Mouse (Mus musculus) liver, embryonic 13.5 days (tissue): ENCODE measurements around the gene BC024978. TPM values are rescaled to one million over a fixed set of nuclear protein-coding genes. Genes with fewer than 3 reads are reported as not detected.
A peak's percentile ranks its signal among the peaks of the same experiment; 100 is the strongest.

ENCODE experiments used
- ATAC-seq: fragments of 200-750 bp; cut with Nextera tagmentation; 2 replicates; pipeline ENCODE4 v1.8.0; 2017; ENCODE audit warnings: low read depth, mild to moderate bottlenecking, moderate number of reproducible peaks, moderate library complexity
- DNase-seq: peaks from one replicate; pipeline ENCODE4 v3.0.0; 2022
- H3K27ac ChIP-seq: fragments of 300-500 bp; sonication (generic); 2 replicates; pipeline ENCODE4 v1.5.1; 2015; ENCODE audit warnings: moderate library complexity, mild to moderate bottlenecking, inconsistent platforms
- H3K27me3 ChIP-seq: fragments of 300-500 bp; sonication (generic); 2 replicates; pipeline ENCODE4 v1.6.1; 2015; ENCODE audit warnings: mild to moderate bottlenecking, inconsistent platforms
- H3K36me3 ChIP-seq: fragments of 300-500 bp; sonication (generic); 2 replicates; pipeline ENCODE4 v1.6.1; 2015; ENCODE audit warnings: mild to moderate bottlenecking, inconsistent platforms
- H3K4me1 ChIP-seq: fragments of 300-500 bp; sonication (generic); replicated peaks from 2 replicates; pipeline ENCODE4 v1.6.1; 2015; ENCODE audit warnings: inconsistent platforms
- H3K4me2 ChIP-seq: fragments of 300-500 bp; sonication (generic); 2 replicates; pipeline ENCODE4 v1.6.1; 2015; ENCODE audit warnings: inconsistent platforms, mild to moderate bottlenecking, moderate library complexity
- H3K4me3 ChIP-seq: fragments of 300-500 bp; sonication (generic); replicated peaks from 2 replicates; pipeline ENCODE4 v1.5.1; 2015; ENCODE audit warnings: mild to moderate bottlenecking, inconsistent platforms
- H3K9ac ChIP-seq: fragments of 300-500 bp; sonication (generic); 2 replicates; pipeline ENCODE4 v1.6.1; 2015; ENCODE audit warnings: mild to moderate bottlenecking, inconsistent platforms
- H3K9me3 ChIP-seq: fragments of 300-500 bp; sonication (generic); replicated peaks from 2 replicates; pipeline ENCODE4 v1.6.1; 2016; ENCODE audit warnings: inconsistent platforms
- WGBS: fragments of 180-500 bp; shearing (Covaris S2); methylation state at CpG from one replicate; pipeline ENCODE4 v1.1.7; 2015; ENCODE audit not compliant: insufficient replicate concordance; 5-methylcytosine and 5-hydroxymethylcytosine counted together
- polyA plus RNA-seq: library from polyadenylated mRNA; unstranded; fragments of >200 nt; fragmentation: Nextera tagmentation; extraction: Ambion mirVana; gene quantifications from 2 replicates; pipeline ENCODE4 v1.2.1, GENCODE M21; 2015

The BC024978 gene
- polyA plus RNA-seq, 1 experiment from 2014 or later = 0.62 TPM

GRCm38 (mm10) chr7:27193731-27194130 lies 1.9 kb upstream of the BC024978 start:
- WGBS = 74% methylated on average over 4 of the region's 4 CpGs
- H3K27ac ChIP-seq = no peak overlapping the region
- no peaks in the 10 kb centered on the region for H3K27me3 ChIP-seq
- ATAC-seq = no peak
- H3K4me3 ChIP-seq = no peak overlapping the region
- peaks cover 60% of the 10 kb centered on the region for H3K36me3 ChIP-seq
- DNase-seq = no peak
- H3K4me1 ChIP-seq = peaks cover 40% of the 10 kb centered on the region
- H3K4me2 ChIP-seq = 0 out of 2 replicates have a peak overlapping the region, but pooled peaks have one; percentile 24
- no peaks in the 10 kb centered on the region for H3K9me3 ChIP-seq
- H3K9ac ChIP-seq = 0 out of 2 replicates have a peak overlapping the region, but pooled peaks have one; percentile 27

GRCm38 (mm10) chr7:27197136-27197535 lies 1.6 kb downstream of the BC024978 start:
- Histone ChIP-seq H3K4me3 (no peak overlapping the region), H3K27ac (peak overlapping the region; percentile 81; the same call in 1 of the 2 replicates), H3K4me2 (peak overlapping the region; percentile 86), H3K9me3 (no peaks in the 10 kb centered on the region), H3K27me3 (no peaks in the 10 kb centered on the region), H3K36me3 (peaks cover 30% of the 10 kb centered on the region), H3K9ac (no peak overlapping the region), H3K4me1 (peaks cover 38% of the 10 kb centered on the region)
- WGBS = 66% methylated on average over 3 of the region's 3 CpGs
- DNase-seq (no peak), ATAC-seq (no peak)

- peaks cover 30% of the 10 kb centered on the region for H3K36me3 ChIP-seq
- ATAC-seq (no peak), DNase-seq (no peak)
- H3K4me1 ChIP-seq = peaks cover 37% of the 10 kb centered on the region
- H3K27me3 ChIP-seq = no peaks in the 10 kb centered on the region
- no peak overlapping the region for H3K4me3 ChIP-seq
- no peaks in the 10 kb centered on the region for H3K9me3 ChIP-seq
- H3K4me2 ChIP-seq = no peak overlapping the region
- peak overlapping the region; percentile 34; the same call in 1 of the 2 replicates for H3K27ac ChIP-seq
- H3K9ac ChIP-seq = no peak overlapping the region
- 80% methylated on average over 8 of the region's 8 CpGs for WGBS
Measured at GRCm38 (mm10) chr7:27197634-27198033, 2.1 kb downstream of the BC024978 start.

GRCm38 (mm10) chr7:27198355-27198754 lies 2.8 kb downstream of the BC024978 start:
- peaks cover 32% of the 10 kb centered on the region for H3K4me1 ChIP-seq
- DNase-seq (no peak), ATAC-seq (no peak)
- H3K4me3 ChIP-seq = no peak overlapping the region
- peaks cover 30% of the 10 kb centered on the region for H3K36me3 ChIP-seq
- H3K27me3 ChIP-seq = no peaks in the 10 kb centered on the region
- no peak overlapping the region for H3K9ac ChIP-seq
- no peak overlapping the region for H3K4me2 ChIP-seq
- H3K9me3 ChIP-seq = no peaks in the 10 kb centered on the region
- H3K27ac ChIP-seq = no peak overlapping the region

- 84% methylated on average over 8 of the region's 8 CpGs for WGBS
- Histone ChIP-seq H3K36me3 (peaks cover 30% of the 10 kb centered on the region), H3K4me3 (no peak overlapping the region), H3K27ac (no peak overlapping the region), H3K9me3 (no peaks in the 10 kb centered on the region), H3K9ac (no peak overlapping the region), H3K4me2 (no peak overlapping the region), H3K4me1 (peaks cover 28% of the 10 kb centered on the region), H3K27me3 (no peaks in the 10 kb centered on the region)
- DNase-seq = no peak
- ATAC-seq = no peak
Measured at GRCm38 (mm10) chr7:27198779-27199178, 3.2 kb downstream of the BC024978 start.

- H3K4me1 ChIP-seq = no peaks in the 10 kb centered on the region
- ATAC-seq = no peak
- 85% methylated on average over 8 of the region's 8 CpGs for WGBS
Measured at GRCm38 (mm10) chr7:27203730-27204449, 8.3 kb downstream of the BC024978 start.

GRCm38 (mm10) chr7:27212626-27213025 lies 17.0 kb downstream of the BC024978 start:
- 83% methylated on average over 2 of the region's 2 CpGs for WGBS
- Histone ChIP-seq H3K27me3 (no peaks in the 10 kb centered on the region), H3K27ac (no peak overlapping the region), H3K9ac (no peak overlapping the region), H3K4me2 (no peak overlapping the region), H3K4me3 (no peak overlapping the region), H3K36me3 (peaks cover 71% of the 10 kb centered on the region), H3K4me1 (no peaks in the 10 kb centered on the region), H3K9me3 (no peaks in the 10 kb centered on the region)
- ATAC-seq (no peak), DNase-seq (no peak)

More at GRCm38 (mm10) chr7:27203730-27204449, 8.3 kb downstream of the BC024978 start:
- no peak for DNase-seq
- Histone ChIP-seq H3K27ac (no peak overlapping the region), H3K27me3 (no peaks in the 10 kb centered on the region), H3K9me3 (no peaks in the 10 kb centered on the region), H3K4me2 (no peak overlapping the region), H3K9ac (no peak overlapping the region), H3K36me3 (peaks cover 42% of the 10 kb centered on the region), H3K4me3 (no peak overlapping the region)

- H3K4me3 ChIP-seq = no peak overlapping the region
- H3K27ac ChIP-seq = no peak overlapping the region
- WGBS = 74% methylated on average over 7 of the region's 7 CpGs
- H3K4me1 ChIP-seq = peaks cover 33% of the 10 kb centered on the region
- H3K9ac ChIP-seq = no peak overlapping the region
- DNase-seq = no peak
- ATAC-seq = no peak
- no peaks in the 10 kb centered on the region for H3K27me3 ChIP-seq
- H3K9me3 ChIP-seq = no peaks in the 10 kb centered on the region
- H3K4me2 ChIP-seq = no peak overlapping the region
- peaks cover 34% of the 10 kb centered on the region for H3K36me3 ChIP-seq
Measured at GRCm38 (mm10) chr7:27218586-27218985, 23.0 kb downstream of the BC024978 start.

GRCm38 (mm10) chr7:27219937-27220336 lies 24.4 kb downstream of the BC024978 start:
- ATAC-seq (peak; percentile 56), DNase-seq (no peak)
- Histone ChIP-seq H3K4me2 (no peak overlapping the region), H3K4me1 (peaks cover 46% of the 10 kb centered on the region), H3K9me3 (no peaks in the 10 kb centered on the region), H3K4me3 (no peak overlapping the region), H3K27ac (no peak overlapping the region), H3K36me3 (peaks cover 26% of the 10 kb centered on the region), H3K27me3 (no peaks in the 10 kb centered on the region), H3K9ac (no peak overlapping the region)
- 77% methylated on average over 11 of the region's 11 CpGs for WGBS

GRCm38 (mm10) chr7:27221939-27222338 lies 26.4 kb downstream of the BC024978 start:
- H3K27me3 ChIP-seq = no peaks in the 10 kb centered on the region
- H3K9ac ChIP-seq = no peak overlapping the region; the same call in 1 of the 2 replicates
- H3K27ac ChIP-seq = peak overlapping the region; percentile 56
- ATAC-seq = no peak
- no peaks in the 10 kb centered on the region for H3K9me3 ChIP-seq
- H3K4me3 ChIP-seq = no peak overlapping the region
- peaks cover 18% of the 10 kb centered on the region for H3K36me3 ChIP-seq
- H3K4me2 ChIP-seq = no peak overlapping the region
- peaks cover 66% of the 10 kb centered on the region for H3K4me1 ChIP-seq
- DNase-seq = no peak
- WGBS = 78% methylated on average over 6 of the region's 6 CpGs

- peak; percentile 17 for DNase-seq
- peak overlapping the region; percentile 32 for H3K4me2 ChIP-seq
- peaks cover 14% of the 10 kb centered on the region for H3K36me3 ChIP-seq
- peak overlapping the region; percentile 56 for H3K27ac ChIP-seq
- no peak overlapping the region for H3K4me3 ChIP-seq
- no peaks in the 10 kb centered on the region for H3K9me3 ChIP-seq
- 39% methylated on average over 1 of the region's 1 CpGs for WGBS
- H3K27me3 ChIP-seq = no peaks in the 10 kb centered on the region
- H3K9ac ChIP-seq = no peak overlapping the region
- H3K4me1 ChIP-seq = peaks cover 72% of the 10 kb centered on the region
- ATAC-seq = peak; percentile 79
Measured at GRCm38 (mm10) chr7:27222538-27222937, 27.0 kb downstream of the BC024978 start.
